In the genomic region with DNA sequence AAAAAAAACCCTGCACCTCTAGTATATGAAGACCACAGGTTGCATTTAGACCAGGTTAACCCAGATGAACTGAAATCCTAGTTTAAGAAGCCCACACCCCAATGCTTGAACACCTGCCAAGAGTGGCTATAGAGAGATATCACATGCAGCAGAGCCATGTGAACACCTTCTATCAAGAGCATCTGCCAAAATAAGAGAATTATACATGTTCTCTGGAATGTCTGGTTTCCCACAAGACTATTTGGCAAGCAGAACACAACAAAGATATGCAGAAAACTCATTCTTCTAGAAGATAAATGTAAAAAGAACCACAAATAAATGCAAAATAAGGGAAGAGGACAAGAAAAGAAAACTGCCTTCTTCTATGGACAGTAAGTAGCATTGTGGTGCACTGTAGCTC, we compare ENCODE assay signal across 27 mouse cellular contexts.
"Had no signal": no experiment of that assay in that cellular context is flagged by ENCODE, and none has a peak within 500 bp of the region (broad histone marks: within the 10 kb centered on the region; RNA-seq: fewer than 3 reads in every experiment).

No protein-coding gene starts in this region.

- H3K4me2 ChIP-seq: heart, embryonic 12.5 days; hindbrain, embryonic 12.5 days; hindbrain, embryonic 14.5 days; intestine, embryonic 15.5 days; limb, embryonic 13.5 days; limb, embryonic 15.5 days; liver, embryonic 12.5 days had no signal

- H3K9ac ChIP-seq: heart, embryonic 12.5 days; hindbrain, embryonic 12.5 days; hindbrain, embryonic 14.5 days; intestine, embryonic 15.5 days; limb, embryonic 13.5 days; limb, embryonic 15.5 days; liver, embryonic 12.5 days; liver, embryonic 14.5 days had no signal

- H3K4me3 ChIP-seq: gastrocnemius, adult 2 months; heart, embryonic 10.5 days; heart, embryonic 12.5 days; hindbrain, embryonic 10.5 days; hindbrain, embryonic 12.5 days; intestine, embryonic 15.5 days; layer of hippocampus, adult 2 months; left cerebral cortex, adult 2 months; limb, embryonic 13.5 days; limb, embryonic 15.5 days; liver, embryonic 12.5 days had no signal

- H3K27ac ChIP-seq: gastrocnemius, adult 2 months; heart, embryonic 10.5 days; hindbrain, embryonic 10.5 days; hindbrain, embryonic 12.5 days; hindbrain, embryonic 14.5 days; intestine, embryonic 15.5 days; layer of hippocampus, adult 2 months; left cerebral cortex, adult 2 months; limb, embryonic 13.5 days; limb, embryonic 15.5 days; liver, embryonic 12.5 days; liver, embryonic 14.5 days had no signal

- DNase-seq: gastrocnemius, adult 2 months; gastrocnemius, postnatal 10 days; gastrocnemius, postnatal 25 days; heart, adult 18-20 months; heart, postnatal 10 days; heart, postnatal 4 days; kidney, adult 18-20 months; kidney, adult 8-10 months; kidney, postnatal 10 days; kidney, postnatal 25 days; kidney, postnatal 4 days; left cerebral cortex, postnatal 4 days had no signal

- H3K27me3 ChIP-seq: heart, embryonic 12.5 days; hindbrain, embryonic 12.5 days; intestine, embryonic 15.5 days; limb, embryonic 13.5 days; limb, embryonic 15.5 days; liver, embryonic 12.5 days had no signal

- H3K9me3 ChIP-seq: heart, embryonic 10.5 days; heart, embryonic 12.5 days; hindbrain, embryonic 10.5 days; hindbrain, embryonic 12.5 days; intestine, embryonic 15.5 days; limb, embryonic 13.5 days; limb, embryonic 15.5 days; liver, embryonic 12.5 days had no signal

- H3K4me1 ChIP-seq: heart, embryonic 10.5 days; heart, embryonic 12.5 days; hindbrain, embryonic 10.5 days; hindbrain, embryonic 12.5 days; intestine, embryonic 15.5 days; limb, embryonic 13.5 days; limb, embryonic 15.5 days; liver, embryonic 12.5 days had no signal

- H3K36me3 ChIP-seq: heart, embryonic 10.5 days; heart, embryonic 12.5 days; hindbrain, embryonic 10.5 days; hindbrain, embryonic 12.5 days; intestine, embryonic 15.5 days; limb, embryonic 13.5 days; limb, embryonic 15.5 days; liver, embryonic 12.5 days had no signal

- ATAC-seq: hindbrain, embryonic 16.5 days; inflammation-experienced regulatory T-cells, adult 6 months; intestine, embryonic 15.5 days; intestine, postnatal 0 days; liver, embryonic 12.5 days had no signal
